Mouse (Mus musculus) MEL (cell line): ENCODE data around the gene Ddias. TPM values are rescaled to one million over a fixed set of nuclear protein-coding genes. Genes with fewer than 3 reads are reported as not detected.
A peak's percentile ranks its signal among the peaks of the same experiment; 100 is the strongest.

Source experiments
- DNase-seq: peaks from one replicate; pipeline ENCODE4 v3.0.0; 2011; ENCODE audit warnings: low read depth, low spot score
- H3K27ac ChIP-seq: 2 replicates; pipeline ENCODE4 v1.5.1; 2012; ENCODE audit warnings: low read depth, mild to moderate bottlenecking, control low read depth, low read length, moderate library complexity; ENCODE audit not compliant: control insufficient read depth
- H3K27me3 ChIP-seq, 2 experiments: fragments of 150-350 bp in 1 of 2; sonication (generic) in 1 of 2; 2 replicates each; pipeline ENCODE4 v1.6.1; 2012; ENCODE audit warnings: low read length in 2 of 2, mild to moderate bottlenecking in 2 of 2, improper control_type of control experiment in 1 of 2, moderate library complexity in 1 of 2; ENCODE audit not compliant: insufficient read depth in 2 of 2, control insufficient read depth in 1 of 2
- H3K36me3 ChIP-seq, 2 experiments: 2 replicates each; pipeline ENCODE4 v1.6.1; 2012 to 2014; ENCODE audit warnings: low read length in 2 of 2, improper control_type of control experiment in 1 of 2, inconsistent platforms in 1 of 2, mild to moderate bottlenecking in 1 of 2; ENCODE audit not compliant: insufficient read depth in 2 of 2, control insufficient read depth in 1 of 2
- H3K4me1 ChIP-seq, 2 experiments: fragments of 150-350 bp in 1 of 2; sonication (generic) in 1 of 2; 2 replicates each; pipeline ENCODE4 v1.6.1; 2012; ENCODE audit warnings: low read length in 2 of 2, improper control_type of control experiment in 1 of 2, mild to moderate bottlenecking in 1 of 2; ENCODE audit not compliant: insufficient read depth in 2 of 2, control insufficient read depth in 1 of 2
- H3K4me3 ChIP-seq, 2 experiments: fragments of 150-350 bp in 1 of 2; sonication (generic) in 1 of 2; 2 replicates each; pipeline ENCODE4 v1.5.1; 2012; ENCODE audit warnings: low read depth in 2 of 2, low read length in 2 of 2, mild to moderate bottlenecking in 2 of 2, moderate library complexity in 2 of 2, control low read depth in 1 of 2, improper control_type of control experiment in 1 of 2; ENCODE audit not compliant: control insufficient read depth in 1 of 2, insufficient read depth in 1 of 2
- H3K79me2 ChIP-seq: 2 replicates; pipeline ENCODE4 v1.6.1; 2012; ENCODE audit warnings: mild to moderate bottlenecking, low read length, moderate library complexity; ENCODE audit not compliant: control insufficient read depth, poor library complexity, insufficient read depth
- H3K9ac ChIP-seq: 2 replicates; pipeline ENCODE4 v1.6.1; 2012; ENCODE audit warnings: low read depth, mild to moderate bottlenecking, control low read depth, low read length, moderate library complexity; ENCODE audit not compliant: control insufficient read depth, poor library complexity, severe bottlenecking
- H3K9me3 ChIP-seq: fragments of 150-350 bp; sonication (generic); replicated peaks from 2 replicates; pipeline ENCODE4 v1.6.1; 2012; ENCODE audit warnings: mild to moderate bottlenecking, low read length, improper control_type of control experiment, moderate library complexity; ENCODE audit not compliant: insufficient read depth
- BHLHE40 ChIP-seq: IDR thresholded peaks from 2 replicates; pipeline ENCODE4 v1.6.1; 2012; ENCODE audit warnings: low read depth, mild to moderate bottlenecking, inconsistent platforms, low read length, improper control_type of control experiment, borderline replicate concordance
- CHD1 ChIP-seq: IDR thresholded peaks from 2 replicates; pipeline ENCODE4 v1.6.1; 2012; ENCODE audit warnings: low read depth, mild to moderate bottlenecking, inconsistent platforms, low read length, improper control_type of control experiment
- CTCF ChIP-seq, 3 experiments: IDR thresholded peaks in 2 of 3; conservative IDR thresholded peaks in 1 of 3; 2 replicates each; pipeline ENCODE4 v1.5.1; 2011 to 2012; ENCODE audit warnings: low read length in 3 of 3, low read depth in 2 of 3, mild to moderate bottlenecking in 2 of 3, improper control_type of control experiment in 1 of 3, inconsistent platforms in 1 of 3, mixed read lengths in 1 of 3, moderate library complexity in 1 of 3; ENCODE audit not compliant: control insufficient read depth in 1 of 3, insufficient read depth in 1 of 3, poor library complexity in 1 of 3, severe bottlenecking in 1 of 3
- ELF1 ChIP-seq: IDR thresholded peaks from 2 replicates; pipeline ENCODE4 v1.6.1; 2014; ENCODE audit warnings: low read depth, mild to moderate bottlenecking, inconsistent platforms, low read length, improper control_type of control experiment, moderate library complexity
- GABPA ChIP-seq: IDR thresholded peaks from 2 replicates; pipeline ENCODE4 v1.6.1; 2012; ENCODE audit warnings: low read depth, mild to moderate bottlenecking, inconsistent platforms, low read length, improper control_type of control experiment, moderate library complexity
- GATA1 ChIP-seq: IDR thresholded peaks from 2 replicates; pipeline ENCODE4 v1.6.1; 2011; ENCODE audit warnings: low read depth, low read length, improper control_type of control experiment
- KAT2A ChIP-seq: conservative IDR thresholded peaks from 2 replicates; pipeline ENCODE4 v1.6.1; 2012; ENCODE audit warnings: low read depth, low read length, improper control_type of control experiment, inconsistent platforms
- MAX ChIP-seq: IDR thresholded peaks from 2 replicates; pipeline ENCODE4 v1.6.1; 2011; ENCODE audit warnings: low read length, improper control_type of control experiment
- MAZ ChIP-seq: IDR thresholded peaks from 2 replicates; pipeline ENCODE4 v1.6.1; 2012; ENCODE audit warnings: low read depth, mild to moderate bottlenecking, inconsistent platforms, low read length, improper control_type of control experiment
- MEF2A ChIP-seq: IDR thresholded peaks from 2 replicates; pipeline ENCODE4 v1.6.1; 2014; ENCODE audit warnings: low read depth, mild to moderate bottlenecking, inconsistent platforms, low read length, improper control_type of control experiment; ENCODE audit not compliant: poor library complexity, insufficient replicate concordance, severe bottlenecking; ENCODE audit errors: extremely low read depth
- MXI1 ChIP-seq: IDR thresholded peaks from 2 replicates; pipeline ENCODE4 v1.6.1; 2011; ENCODE audit warnings: mild to moderate bottlenecking, low read depth, low read length, improper control_type of control experiment
- MYC ChIP-seq: IDR thresholded peaks from 2 replicates; pipeline ENCODE4 v1.6.1; 2011; ENCODE audit warnings: low read depth, mild to moderate bottlenecking, low read length, improper control_type of control experiment, moderate library complexity
- POLR2AphosphoS2 ChIP-seq: IDR thresholded peaks from 2 replicates; pipeline ENCODE4 v1.6.1; 2011; ENCODE audit warnings: low read length, improper control_type of control experiment
- POLR2AphosphoS5 ChIP-seq: IDR thresholded peaks from 2 replicates; pipeline ENCODE4 v1.6.1; 2012; ENCODE audit warnings: low read depth, borderline replicate concordance, mild to moderate bottlenecking, inconsistent platforms, low read length, moderate library complexity, mixed read lengths
- RAD21 ChIP-seq: IDR thresholded peaks from 2 replicates; pipeline ENCODE4 v1.6.1; 2011; ENCODE audit warnings: mild to moderate bottlenecking, low read depth, low read length, improper control_type of control experiment
- RCOR1 ChIP-seq: IDR thresholded peaks from 2 replicates; pipeline ENCODE4 v1.6.1; 2012; ENCODE audit warnings: low read depth, mild to moderate bottlenecking, inconsistent platforms, low read length, improper control_type of control experiment
- SIN3A ChIP-seq: IDR thresholded peaks from 2 replicates; pipeline ENCODE4 v1.6.1; 2012; ENCODE audit warnings: low read length, improper control_type of control experiment, inconsistent platforms
- TAL1 ChIP-seq: IDR thresholded peaks from 2 replicates; pipeline ENCODE4 v1.6.1; 2012; ENCODE audit warnings: mild to moderate bottlenecking, inconsistent platforms, low read length, moderate library complexity, mixed read lengths
- TCF12 ChIP-seq: IDR thresholded peaks from 2 replicates; pipeline ENCODE4 v1.6.1; 2014; ENCODE audit warnings: low read depth, mild to moderate bottlenecking, inconsistent platforms, low read length, improper control_type of control experiment, moderate library complexity
- UBTF ChIP-seq: IDR thresholded peaks from 2 replicates; pipeline ENCODE4 v1.6.1; 2012; ENCODE audit warnings: low read depth, mild to moderate bottlenecking, inconsistent platforms, low read length, improper control_type of control experiment, moderate library complexity, borderline replicate concordance; ENCODE audit not compliant: insufficient read depth
- USF1 ChIP-seq: IDR thresholded peaks from 2 replicates; pipeline ENCODE4 v1.6.1; 2014; ENCODE audit warnings: low read depth, mild to moderate bottlenecking, inconsistent platforms, low read length, improper control_type of control experiment, moderate library complexity
- USF2 ChIP-seq, 2 experiments: IDR thresholded peaks; 2 replicates each; pipeline ENCODE4 v1.6.1; 2011 to 2012; ENCODE audit warnings: improper control_type of control experiment in 2 of 2, low read length in 2 of 2, borderline replicate concordance in 1 of 2, inconsistent platforms in 1 of 2, low read depth in 1 of 2, mild to moderate bottlenecking in 1 of 2; ENCODE audit not compliant: insufficient read depth in 1 of 2
- ZC3H11A ChIP-seq: IDR thresholded peaks from 2 replicates; pipeline ENCODE4 v1.6.1; 2012; ENCODE audit warnings: low read depth, mild to moderate bottlenecking, inconsistent platforms, low read length, improper control_type of control experiment
- ZKSCAN1 ChIP-seq: IDR thresholded peaks from 2 replicates; pipeline ENCODE4 v1.6.1; 2012; ENCODE audit warnings: low read depth, mild to moderate bottlenecking, inconsistent platforms, low read length, improper control_type of control experiment, moderate library complexity
- ZMIZ1 ChIP-seq: IDR thresholded peaks from 2 replicates; pipeline ENCODE4 v1.6.1; 2012; ENCODE audit warnings: low read depth, mild to moderate bottlenecking, inconsistent platforms, low read length, improper control_type of control experiment, moderate library complexity
- ZNF384 ChIP-seq: IDR thresholded peaks from 2 replicates; pipeline ENCODE4 v1.6.1; 2012; ENCODE audit warnings: low read depth, mild to moderate bottlenecking, inconsistent platforms, low read length, improper control_type of control experiment
- polyA plus RNA-seq, 2 experiments: library from polyadenylated mRNA; stranded (reverse) in 1 of 2; unstranded in 1 of 2; fragments of >175 nt in 1 of 2; fragments of >200 nt in 1 of 2; gene quantifications; 2 replicates each; pipeline versions ENCODE4 v1.2.1 to v1.2.4; 2012; ENCODE audit warnings: low replicate concordance in 2 of 2, low read depth in 1 of 2; ENCODE audit not compliant: insufficient read length in 2 of 2, insufficient read depth in 1 of 2, missing spikeins in 1 of 2
- total RNA-seq: library from RNA; depleted of rRNA; stranded (reverse); fragments of 300-350 nt; gene quantifications from 2 replicates; pipeline ENCODE4 v1.2.3, GENCODE M21; 2012

Gene Ddias
- total and polyA plus RNA-seq, 3 experiments = 19.9 to 23.5 TPM; not detected in 1

GRCm38 (mm10) chr7:92903360-92904038 is 29.5 kb upstream of the Ddias start (continued):
- no peak for TF ChIP-seq MEF2A
- no peak for TF ChIP-seq RCOR1
- no peak for TF ChIP-seq ZNF384
- TF ChIP-seq USF2 (IDR thresholded peaks at IDR 0.05; ENCODE audit: borderline replicate concordance in 1 of 2, insufficient read depth in 1 of 2, low read depth in 1 of 2, low read length in 2 of 2) = no peak
- TF ChIP-seq RAD21 = peak; percentile 49
- TF ChIP-seq MXI1 = peak; percentile 62; the same call in 1 of the 2 replicates
- no peak for TF ChIP-seq ELF1
- TF ChIP-seq ZC3H11A = peak; percentile 27; the same call in 1 of the 2 replicates
- no peak for TF ChIP-seq MAX
- no peak for TF ChIP-seq TCF12
- TF ChIP-seq POLR2AphosphoS2 = no peak

GRCm38 (mm10) chr7:92897021-92897420 is 23.0 kb upstream of the Ddias start:
- Histone ChIP-seq H3K9me3 (no peaks in the 10 kb centered on the region), H3K79me2 (peaks cover 1% of the 10 kb centered on the region; the same call in 1 of the 2 replicates), H3K36me3 (peaks cover 0 to 4% of the 10 kb centered on the region in 2 experiments; a peak in 2 of 4 replicates), H3K9ac (no peak overlapping the region), H3K4me1 (no peaks in the 10 kb centered on the region), H3K4me3 (no peak overlapping the region), H3K27me3 (no peaks in the 10 kb centered on the region), H3K27ac (no peak overlapping the region)
- TF ChIP-seq CTCF (IDR thresholded peaks at IDR 0.05 in 2 of 3, conservative IDR thresholded peaks at IDR 0.05 in 1 of 3; ENCODE audit: control insufficient read depth in 1 of 3, insufficient read depth in 1 of 3, low read depth in 2 of 3, low read length in 3 of 3, poor library complexity in 1 of 3, severe bottlenecking in 1 of 3) = peak in 1 of 3 experiments; percentile 8; a peak in 1 of 6 replicates
- no peak for TF ChIP-seq RCOR1
- no peak for DNase-seq

GRCm38 (mm10) chr7:92896036-92896435 is 22.0 kb upstream of the Ddias start:
- DNase-seq = no peak
- H3K4me3 ChIP-seq = no peak overlapping the region
- H3K4me1 ChIP-seq = no peaks in the 10 kb centered on the region
- H3K9me3 ChIP-seq = no peaks in the 10 kb centered on the region
- H3K79me2 ChIP-seq = peaks cover 1% of the 10 kb centered on the region; the same call in 1 of the 2 replicates
- no peak overlapping the region for H3K27ac ChIP-seq
- no peaks in the 10 kb centered on the region for H3K27me3 ChIP-seq
- H3K36me3 ChIP-seq = peaks cover 0 to 8% of the 10 kb centered on the region in 2 experiments; a peak in 2 of 4 replicates
- TF ChIP-seq SIN3A = no peak
- TF ChIP-seq USF2 (IDR thresholded peaks at IDR 0.05; ENCODE audit: borderline replicate concordance in 1 of 2, insufficient read depth in 1 of 2, low read depth in 1 of 2, low read length in 2 of 2) = no peak
- TF ChIP-seq GABPA = no peak
- TF ChIP-seq ZKSCAN1 = no peak
- no peak for TF ChIP-seq POLR2AphosphoS5
- no peak for TF ChIP-seq CTCF (IDR thresholded peaks at IDR 0.05 in 2 of 3, conservative IDR thresholded peaks at IDR 0.05 in 1 of 3; ENCODE audit: control insufficient read depth in 1 of 3, insufficient read depth in 1 of 3, low read depth in 2 of 3, low read length in 3 of 3, poor library complexity in 1 of 3, severe bottlenecking in 1 of 3)
- no peak for TF ChIP-seq UBTF
- TF ChIP-seq TAL1 = no peak
- no peak for TF ChIP-seq KAT2A
- no peak for TF ChIP-seq BHLHE40
- TF ChIP-seq MYC = no peak
- no peak for TF ChIP-seq GATA1
- no peak for TF ChIP-seq ZMIZ1
- no peak for TF ChIP-seq USF1
- no peak for TF ChIP-seq MAZ
- TF ChIP-seq CHD1 = no peak
- no peak for TF ChIP-seq POLR2AphosphoS2
- no peak for TF ChIP-seq MEF2A
- no peak overlapping the region for H3K9ac ChIP-seq
